Mouse (Mus musculus) brain, embryonic 14.5 days (tissue): ENCODE results near the gene Samd10. TPM values are rescaled to one million over a fixed set of nuclear protein-coding genes. Genes with fewer than 3 reads are reported as not detected.

Source experiments
- DNase-seq: peaks from one replicate; pipeline ENCODE4 v3.0.0-alpha.2; 2011; ENCODE audit warnings: low read depth
- CTCF ChIP-seq: fragments of 200-500 bp; IDR thresholded peaks from 2 replicates; pipeline ENCODE4 v1.5.1; 2012; ENCODE audit warnings: inconsistent platforms, mild to moderate bottlenecking, moderate library complexity, borderline replicate concordance; ENCODE audit not compliant: insufficient read depth, insufficient read length; ENCODE audit errors: extremely low read depth
- POLR2A ChIP-seq: fragments of 200-500 bp; IDR thresholded peaks from 2 replicates; pipeline ENCODE4 v1.6.1; 2012; ENCODE audit warnings: mild to moderate bottlenecking, inconsistent platforms, borderline replicate concordance; ENCODE audit not compliant: poor library complexity, insufficient read depth, insufficient read length, severe bottlenecking; ENCODE audit errors: extremely low read depth
- polyA plus RNA-seq: library from polyadenylated mRNA; depleted of rRNA; stranded (reverse); fragments of >200 nt; gene quantifications from 2 replicates; pipeline ENCODE4 v1.2.3, GENCODE M21; 2012; rRNA removed

Gene Samd10
- polyA plus RNA-seq, 1 experiment: 161 TPM

- DNase-seq: no peak
Observed at GRCm38 (mm10) chr2:181572921-181573920, 25.8 kb downstream of the Samd10 start.

GRCm38 (mm10) chr2:181571941-181572670, 26.9 kb downstream of the Samd10 start:
- no peak for TF ChIP-seq CTCF
- no peak for TF ChIP-seq POLR2A
- no peak for DNase-seq

More at GRCm38 (mm10) chr2:181572921-181573920, 25.8 kb downstream of the Samd10 start:
- TF ChIP-seq POLR2A: no peak

DNA sequence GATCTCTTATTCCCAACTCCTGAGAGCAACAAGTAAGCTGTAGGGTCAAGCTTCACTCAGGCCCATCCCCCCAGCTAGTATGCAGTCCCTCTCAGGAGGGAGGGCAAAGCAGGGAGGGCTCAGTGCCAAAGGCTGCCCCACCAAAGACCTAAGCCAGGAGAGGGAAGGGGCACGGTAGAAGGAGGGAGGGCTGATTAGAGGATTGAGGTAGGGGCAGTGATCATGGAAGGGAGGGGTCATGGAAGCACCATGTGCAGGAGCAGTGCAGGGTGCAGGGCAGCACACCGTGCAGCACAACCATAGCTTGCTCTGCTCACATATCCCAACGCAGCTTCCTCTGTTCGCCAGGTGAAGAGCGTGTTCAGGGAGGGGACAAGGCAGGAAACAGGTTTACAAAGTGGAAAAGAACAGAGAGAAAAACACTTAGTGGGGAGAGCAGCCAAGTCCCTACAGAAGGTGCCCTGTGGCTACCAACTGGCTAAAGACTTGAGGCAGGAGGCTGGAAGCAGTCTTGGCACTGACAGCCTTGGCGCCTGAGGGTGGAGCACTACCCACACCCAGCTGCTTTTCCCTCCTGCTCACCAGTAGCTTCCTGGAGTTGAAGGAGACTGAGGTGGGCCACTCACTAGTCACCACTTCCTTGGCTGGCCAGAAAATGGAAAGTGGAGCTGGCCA, 28.0 kb downstream of the Samd10 start:
- TF ChIP-seq POLR2A (no peak), CTCF (no peak)
- no peak for DNase-seq

DNA sequence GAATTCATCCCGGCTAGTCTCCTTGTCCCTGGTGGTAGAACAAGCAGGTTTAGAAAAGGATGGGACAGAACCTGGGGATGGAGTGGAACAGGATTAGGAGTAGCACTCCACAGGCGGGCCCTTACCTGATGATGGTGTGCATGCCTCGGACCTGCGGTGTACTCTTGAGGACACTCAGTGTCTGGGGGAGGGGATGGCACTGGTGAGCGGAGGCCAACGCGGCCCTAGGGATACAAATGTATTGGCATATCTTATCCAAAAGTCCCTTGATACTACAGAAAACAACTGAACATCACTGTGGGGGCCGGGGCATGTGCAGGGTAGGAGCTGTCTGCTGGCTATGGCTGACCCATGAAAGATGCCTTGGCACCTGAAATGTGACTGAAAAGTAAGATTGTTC, 28.6 kb downstream of the Samd10 start:
- TF ChIP-seq CTCF (no peak), POLR2A (no peak)
- DNase-seq: no peak

DNA sequence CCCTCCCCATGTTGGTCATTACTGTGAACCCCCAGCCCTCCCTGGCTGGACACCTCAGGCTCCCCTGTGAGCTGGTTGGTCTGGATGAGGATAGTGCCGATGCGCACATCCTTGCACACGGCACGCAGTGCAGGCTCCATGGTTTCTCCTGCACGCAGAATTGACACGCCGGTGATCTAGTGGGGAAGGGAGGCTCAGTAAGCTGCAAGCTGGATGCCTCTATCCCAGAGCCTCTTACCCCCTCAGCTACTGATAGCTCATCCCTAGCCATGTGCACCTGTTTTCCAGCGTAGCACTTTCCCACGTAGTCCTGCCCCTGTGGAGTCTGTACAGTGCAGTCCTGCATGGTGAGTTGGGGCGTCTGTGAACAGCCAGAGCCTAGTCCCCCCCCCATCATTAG, 29.2 kb downstream of the Samd10 start:
- TF ChIP-seq CTCF (no peak), POLR2A (no peak)
- DNase-seq: no peak

DNA sequence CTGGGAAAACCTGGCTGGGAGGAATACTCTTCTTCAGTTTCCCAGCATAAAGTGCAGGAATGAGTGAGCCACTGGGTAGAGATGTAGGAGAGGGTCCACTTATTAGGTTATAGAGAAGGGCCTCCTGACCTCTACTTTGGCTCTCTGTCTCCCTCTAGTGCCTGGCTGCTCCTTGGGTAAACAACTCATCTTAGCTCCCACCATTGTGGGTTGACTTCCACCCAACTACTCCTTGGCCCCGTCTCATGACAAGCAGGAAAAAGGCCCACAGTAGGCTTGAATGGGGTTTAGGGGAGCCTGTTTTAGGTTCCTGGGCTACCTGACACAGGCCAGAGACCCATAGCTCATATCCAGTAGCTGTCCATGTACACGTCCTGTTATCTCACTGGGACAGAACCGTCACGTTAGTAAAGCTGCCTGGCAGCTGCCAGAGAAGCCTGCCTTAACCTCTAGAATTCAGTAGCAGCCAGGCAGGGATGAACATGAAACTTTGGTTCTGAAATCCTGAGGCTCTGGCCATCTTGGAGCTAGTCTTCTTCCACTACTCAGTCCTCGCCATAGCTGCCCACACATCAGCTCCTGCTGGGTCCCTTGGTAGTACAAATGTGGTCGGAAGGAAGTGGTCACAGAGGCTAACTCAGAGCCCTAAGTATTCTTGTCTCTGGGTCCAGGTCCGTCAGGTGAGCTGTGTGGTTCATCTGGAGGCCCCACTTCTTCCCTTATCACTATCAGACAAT, 30.6 kb downstream of the Samd10 start:
- DNase-seq: peak; percentile 38
- TF ChIP-seq CTCF: peak; percentile 52; the same call in 1 of the 2 replicates
- TF ChIP-seq POLR2A: no peak

- TF ChIP-seq CTCF: no peak
- TF ChIP-seq POLR2A: no peak
- DNase-seq: no peak
Observed at GRCm38 (mm10) chr2:181567338-181567737, 31.7 kb downstream of the Samd10 start.

- DNase-seq: no peak
- TF ChIP-seq POLR2A (no peak), CTCF (no peak)
Observed at GRCm38 (mm10) chr2:181553772-181554171, 45.2 kb downstream of the Samd10 start.

DNA sequence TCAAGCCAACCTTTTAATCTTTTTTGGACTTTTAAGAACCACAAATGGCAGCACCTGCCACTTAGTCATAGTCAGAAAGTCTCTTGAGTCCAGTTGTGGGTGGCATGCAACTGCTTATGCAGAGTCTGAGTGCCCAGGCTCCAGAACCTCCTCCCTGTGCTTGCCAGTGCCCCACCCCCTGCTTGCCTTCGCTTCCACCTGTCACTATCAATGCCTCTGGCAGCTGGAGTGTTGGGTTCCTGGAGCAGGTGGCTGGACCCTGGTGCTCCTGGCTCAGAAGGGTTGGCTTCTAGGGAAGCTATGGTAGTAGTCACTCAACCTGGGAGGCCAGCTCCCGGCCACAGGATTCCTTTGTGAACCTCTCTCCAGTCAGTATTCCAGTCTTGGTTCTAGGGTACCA, 48.8 kb downstream of the Samd10 start:
- no peak for DNase-seq
- no peak for TF ChIP-seq CTCF
- TF ChIP-seq POLR2A: no peak

DNA sequence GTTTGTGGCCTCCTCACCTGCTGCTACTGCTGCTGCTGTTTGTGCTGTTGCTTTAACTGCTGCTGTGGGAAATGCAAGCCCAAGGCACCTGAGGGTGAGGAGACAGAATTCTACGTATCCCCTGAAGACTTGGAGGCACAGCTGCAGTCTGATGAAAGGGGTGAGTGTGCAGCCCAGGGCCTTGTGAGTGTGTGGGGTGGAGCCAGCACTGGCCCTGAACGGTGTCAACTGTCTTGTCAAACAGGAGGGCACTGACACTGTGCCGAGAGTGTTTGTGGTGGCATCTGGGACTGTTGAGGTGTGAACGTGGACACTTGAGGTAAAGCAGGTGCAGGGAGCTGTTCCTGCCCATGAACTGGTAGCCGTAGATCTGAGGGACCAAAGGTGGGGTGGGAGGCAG, 50.3 kb downstream of the Samd10 start:
- TF ChIP-seq POLR2A (no peak), CTCF (no peak)
- DNase-seq: no peak

DNA sequence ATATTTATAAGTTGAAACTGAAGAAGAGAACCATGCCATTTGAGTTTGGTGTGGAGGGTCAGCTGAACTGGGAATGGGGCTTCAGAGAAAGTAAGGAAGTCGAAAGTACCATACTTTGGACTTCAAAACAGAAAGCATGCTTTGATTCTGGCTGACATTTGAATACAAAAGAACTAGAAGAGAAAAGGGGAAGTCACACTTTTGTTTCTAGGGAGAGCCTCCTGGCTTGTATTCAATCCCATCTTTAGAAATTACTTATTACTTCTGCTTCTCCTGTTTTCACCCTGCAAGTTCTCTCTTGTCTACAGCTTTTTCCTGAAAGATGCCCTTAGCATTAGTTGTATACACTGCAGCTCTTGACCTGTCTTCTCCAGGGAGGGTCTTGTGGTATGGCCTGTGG, 50.8 kb downstream of the Samd10 start:
- TF ChIP-seq CTCF (no peak), POLR2A (no peak)
- no peak for DNase-seq

DNA sequence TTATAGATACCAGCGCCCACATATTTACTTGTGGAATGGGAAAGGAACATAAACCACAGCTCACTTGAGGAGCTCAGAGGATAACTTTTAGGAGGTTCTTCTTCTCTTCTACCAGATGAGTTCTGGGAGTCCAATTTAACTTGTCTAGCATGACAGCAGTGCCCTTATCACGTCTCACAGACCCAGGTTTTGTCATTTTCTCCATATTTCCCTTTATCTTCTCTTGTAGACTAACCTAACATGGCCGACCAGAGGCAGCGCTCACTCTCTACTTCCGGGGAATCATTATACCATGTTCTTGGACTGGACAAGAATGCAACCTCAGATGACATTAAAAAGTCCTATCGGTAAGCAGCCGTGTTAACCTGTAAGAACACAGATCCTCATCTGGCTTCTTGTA, 52.9 kb downstream of the Samd10 start:
- no peak for DNase-seq
- TF ChIP-seq CTCF (no peak), POLR2A (no peak)

Other genes starting within 250 kb of the Samd10 start
- gene Zgpat, start 234.3 kb downstream of the Samd10 start, polyA plus RNA-seq: 117 and 126 TPM in 2 replicates
- gene Arfrp1, start 233.8 kb downstream of the Samd10 start, polyA plus RNA-seq: 92.9 and 110 TPM in 2 replicates
- 98.7 and 147 TPM in 2 replicates for gene Lime1, start 219.1 kb downstream of the Samd10 start, polyA plus RNA-seq
- gene Zbtb46, start 139.8 kb downstream of the Samd10 start, polyA plus RNA-seq: 12.1 and 18.4 TPM in 2 replicates
- not detected in 2 replicates for gene Abhd16b, start 106.0 kb downstream of the Samd10 start, polyA plus RNA-seq
- 94.9 and 118 TPM in 2 replicates for gene Tpd52l2, start 102.1 kb downstream of the Samd10 start, polyA plus RNA-seq
- gene Dnajc5, start 78.7 kb downstream of the Samd10 start, polyA plus RNA-seq: 152 and 190 TPM in 2 replicates
- 125 and 204 TPM in 2 replicates for gene Uckl1, start 14.3 kb downstream of the Samd10 start, polyA plus RNA-seq
- 30.9 and 44.4 TPM in 2 replicates for gene Prpf6, start 7.3 kb downstream of the Samd10 start, polyA plus RNA-seq
- 105 and 142 TPM in 2 replicates for gene Zfp512b, start 6.4 kb downstream of the Samd10 start, polyA plus RNA-seq
- gene Gm29797, start 57.8 kb upstream of the Samd10 start, polyA plus RNA-seq: 0.10 and 0.27 TPM in 2 replicates
- 26.8 and 31.6 TPM in 2 replicates for gene Sox18, start 72.4 kb upstream of the Samd10 start, polyA plus RNA-seq
- gene Tcea2, start 81.1 kb upstream of the Samd10 start, polyA plus RNA-seq: 55.9 and 82.2 TPM in 2 replicates
- 75.9 and 87.7 TPM in 2 replicates for gene Rgs19, start 94.8 kb upstream of the Samd10 start, polyA plus RNA-seq
- gene Lkaaear1, start 99.2 kb upstream of the Samd10 start, polyA plus RNA-seq: not detected in 2 replicates
- 91.7 and 102 TPM in 2 replicates for gene Oprl1, start 115.8 kb upstream of the Samd10 start, polyA plus RNA-seq
- 65.4 and 69.4 TPM in 2 replicates for gene Myt1, start 164.1 kb upstream of the Samd10 start, polyA plus RNA-seq
- 47.2 and 50.9 TPM in 2 replicates for gene Pcmtd2, start 238.6 kb upstream of the Samd10 start, polyA plus RNA-seq